Mouse (Mus musculus): Measurements from ENCODE around the gene Htra3.

The Htra3 gene

DNA sequence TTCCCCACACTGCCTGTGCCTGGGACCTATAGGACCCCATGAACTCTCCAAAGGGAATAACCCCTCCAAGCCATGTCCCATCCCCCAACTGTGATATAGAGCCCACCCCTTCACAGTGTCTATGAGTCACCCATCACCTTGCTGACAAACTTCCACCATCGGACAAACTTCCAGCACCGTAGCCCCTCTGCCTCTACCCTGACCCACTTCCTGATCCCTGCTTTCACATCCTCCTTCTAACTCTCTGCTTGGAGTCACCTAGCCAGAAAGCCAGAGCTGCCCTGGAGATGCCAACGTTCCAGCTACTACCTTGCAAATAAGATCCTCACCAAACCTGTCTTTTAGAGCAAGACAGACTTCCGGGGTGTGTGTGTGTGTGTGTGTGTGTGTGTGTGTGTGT lies 14.1 kb upstream of the Htra3 start:
- DNase-seq, result no peak

DNA sequence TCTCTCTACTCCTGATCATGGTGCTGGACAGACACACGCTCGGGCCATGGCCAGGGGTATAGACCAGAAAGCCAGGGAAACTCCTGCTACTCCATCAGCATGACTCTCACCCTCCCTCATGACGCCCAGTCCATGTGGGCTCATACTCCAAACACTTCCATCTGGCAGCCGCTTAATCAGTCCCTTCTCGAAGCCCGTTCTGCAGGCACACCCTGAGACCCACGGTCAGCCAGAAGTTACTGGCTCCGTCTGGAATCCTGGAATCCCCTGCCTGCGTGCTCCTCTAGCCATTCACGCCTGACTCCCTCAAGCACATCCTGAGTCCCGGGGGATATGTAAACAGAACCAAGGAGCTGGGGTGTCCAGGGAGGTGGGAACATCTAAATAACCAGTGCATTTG lies 11.7 kb upstream of the Htra3 start:
- no peak for DNase-seq

DNA sequence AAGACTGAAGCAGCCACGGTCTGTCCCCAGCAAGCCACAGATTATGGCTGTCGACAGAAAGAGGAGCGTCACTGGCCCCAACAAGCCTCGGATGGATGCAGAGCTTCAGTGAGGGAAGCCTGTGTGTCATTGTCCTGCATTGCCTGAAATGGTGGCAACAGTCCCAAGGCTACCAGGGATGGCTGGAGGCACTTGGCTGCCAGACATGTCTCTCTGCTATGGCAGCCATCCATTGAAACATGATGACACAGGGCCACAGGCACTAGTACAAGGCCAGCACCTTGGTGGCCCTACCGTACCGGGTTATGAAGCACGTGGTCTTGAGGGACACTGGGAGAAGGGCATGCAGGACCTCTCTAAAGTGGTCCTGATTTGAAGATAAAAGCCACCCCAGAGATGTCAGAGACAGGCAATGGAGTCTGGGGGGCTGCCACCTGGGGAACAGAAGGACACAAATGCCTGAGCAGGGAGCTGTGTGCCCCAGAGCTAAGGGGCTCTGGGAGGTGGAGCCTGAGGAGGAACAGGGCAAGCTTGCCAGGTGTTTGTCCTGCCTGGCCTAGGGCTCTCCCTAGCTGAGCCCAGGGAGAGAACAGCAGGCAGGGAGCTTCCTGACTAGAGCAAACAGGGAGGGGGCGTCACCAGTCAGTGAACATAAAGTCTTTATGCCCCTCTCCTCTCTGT lies 11.0 kb upstream of the Htra3 start:
- DNase-seq, result no peak

DNA sequence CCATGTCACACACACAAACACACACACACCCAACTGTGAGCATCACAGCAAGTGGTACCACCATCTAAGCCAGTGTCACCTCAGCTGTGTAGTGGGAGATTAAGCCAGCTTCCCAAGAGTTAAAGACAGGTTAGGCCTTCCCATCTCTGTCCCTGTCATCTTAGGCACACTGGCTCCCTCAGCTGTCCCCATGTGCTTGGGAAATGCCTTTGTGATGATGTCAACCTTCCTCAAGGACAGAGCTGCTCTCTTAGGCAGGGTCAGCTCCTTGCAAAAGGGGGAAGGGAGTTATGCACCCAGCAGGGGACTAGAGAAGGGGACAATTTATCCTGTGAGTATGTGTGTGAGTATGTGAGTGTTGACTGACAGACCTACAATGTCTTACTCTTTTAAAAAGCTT lies 9.8 kb upstream of the Htra3 start:
- no peak for DNase-seq

DNA sequence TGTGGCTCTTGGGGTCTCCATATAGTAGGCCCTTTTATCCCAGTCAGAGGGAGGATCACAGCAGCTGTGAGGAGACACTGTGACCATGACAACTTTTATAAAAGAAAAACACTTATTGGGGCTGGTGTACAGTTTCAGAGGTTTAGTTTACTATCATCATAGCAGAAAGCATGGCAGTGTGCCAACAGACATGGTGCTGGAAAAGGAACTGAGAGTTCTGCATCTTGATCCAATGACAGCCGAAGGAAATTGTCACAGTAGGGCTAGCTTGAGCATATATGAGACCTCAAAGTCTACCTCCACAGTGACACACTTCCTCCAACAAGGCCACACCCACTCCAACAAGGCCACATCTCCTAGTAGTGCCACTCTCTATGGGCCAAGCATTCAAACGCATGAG lies 9.3 kb upstream of the Htra3 start:
- no peak for DNase-seq

DNA sequence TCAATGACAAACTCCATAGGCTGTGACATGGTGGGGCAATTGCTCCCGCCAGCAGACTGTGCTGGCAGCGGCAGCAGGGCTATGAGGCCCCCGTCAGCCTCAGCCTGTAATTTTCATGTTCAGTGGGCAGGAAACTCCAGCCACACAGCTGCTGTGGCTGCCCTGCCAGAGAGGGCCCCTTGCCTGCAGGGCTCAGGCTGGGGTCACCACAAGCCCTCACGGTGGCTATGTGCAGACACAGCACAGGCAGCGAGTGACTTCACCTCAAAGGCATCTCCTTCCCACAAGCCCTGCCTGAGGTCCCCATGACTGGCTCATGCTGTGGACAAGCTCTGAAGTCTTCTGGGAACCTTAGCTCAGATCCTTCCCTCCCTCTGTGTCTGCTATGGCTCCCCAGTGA lies 7.5 kb upstream of the Htra3 start:
- no peak for DNase-seq

DNA sequence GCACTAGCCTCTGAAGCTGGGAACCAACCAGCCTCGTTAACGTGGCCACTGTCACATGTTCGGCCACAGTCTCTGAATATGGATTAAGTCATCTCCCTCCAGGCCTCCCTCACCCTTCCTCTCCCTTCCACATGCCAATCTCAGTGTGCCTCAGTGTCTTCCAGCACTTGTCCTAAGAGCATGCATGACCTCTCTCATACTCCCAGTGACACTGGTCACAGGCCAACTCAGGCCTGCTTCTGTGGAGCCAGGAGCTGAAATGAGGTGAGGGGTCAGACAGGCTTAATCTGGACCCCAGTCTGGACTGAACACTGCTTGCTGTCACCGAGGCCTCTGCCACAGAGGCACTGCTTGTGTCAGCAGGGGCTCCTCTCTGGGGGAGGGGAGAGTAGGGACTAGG lies 6.8 kb upstream of the Htra3 start:
- no peak for DNase-seq

DNA sequence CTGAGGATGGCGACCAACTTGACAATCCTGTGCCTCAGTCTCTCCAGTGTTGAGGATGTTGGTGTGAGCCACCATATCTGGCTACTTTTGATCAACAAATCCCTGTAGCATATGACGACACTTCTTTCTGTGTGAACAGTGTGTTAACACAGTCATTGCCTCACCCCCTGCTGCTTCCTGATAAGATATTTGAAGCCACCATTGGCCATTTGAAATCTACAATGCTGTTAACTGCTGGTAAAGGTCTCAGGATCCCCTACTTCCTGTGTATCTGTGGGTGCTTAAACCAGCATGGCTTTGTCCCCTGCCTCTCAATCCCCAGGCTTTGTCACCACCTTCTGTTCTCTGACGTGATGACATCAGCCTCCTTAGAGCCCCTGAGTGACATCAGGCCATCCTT lies 5.5 kb upstream of the Htra3 start:
- no peak for DNase-seq

DNA sequence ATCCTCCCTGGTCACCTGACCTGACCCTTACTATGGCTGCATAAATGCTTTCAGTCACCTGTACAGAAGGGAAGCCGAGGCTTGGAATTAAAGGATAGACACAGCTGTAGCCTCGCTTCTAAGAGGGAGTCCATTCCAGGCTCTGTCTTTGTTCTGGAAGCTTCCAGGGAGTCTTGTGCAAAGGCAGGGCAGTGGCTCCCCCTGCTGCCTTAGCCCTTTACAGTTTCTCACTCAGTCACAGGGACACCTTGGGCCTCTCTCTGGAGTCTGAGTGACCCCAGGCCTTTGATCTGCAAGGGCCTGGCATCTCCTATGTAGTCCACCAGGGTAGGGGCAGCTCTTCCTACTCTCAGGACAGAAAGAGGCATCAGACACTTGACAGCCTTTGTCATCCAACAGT lies 1.4 kb upstream of the Htra3 start:
- DNase-seq, result no peak

DNA sequence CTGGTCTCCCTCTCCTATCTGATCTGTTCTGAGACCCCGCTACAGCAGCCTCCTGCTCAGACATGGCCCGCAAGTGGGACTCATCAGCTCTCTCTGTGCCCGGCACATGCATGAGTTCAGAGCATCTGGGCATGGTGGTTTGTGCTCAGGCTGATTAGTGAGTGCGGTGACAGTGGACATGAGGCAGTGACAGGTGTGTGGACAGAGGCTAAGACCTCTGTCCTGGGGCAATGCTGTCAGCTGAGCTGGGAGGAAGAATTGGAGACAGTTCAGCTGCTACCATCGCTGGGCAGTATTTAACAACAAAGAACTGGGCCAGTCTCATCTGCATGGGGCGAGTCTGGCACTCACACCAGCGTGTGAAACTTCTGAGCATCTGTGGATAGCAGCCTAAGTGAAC lies 2.6 kb downstream of the Htra3 start:
- DNase-seq, result no peak

DNA sequence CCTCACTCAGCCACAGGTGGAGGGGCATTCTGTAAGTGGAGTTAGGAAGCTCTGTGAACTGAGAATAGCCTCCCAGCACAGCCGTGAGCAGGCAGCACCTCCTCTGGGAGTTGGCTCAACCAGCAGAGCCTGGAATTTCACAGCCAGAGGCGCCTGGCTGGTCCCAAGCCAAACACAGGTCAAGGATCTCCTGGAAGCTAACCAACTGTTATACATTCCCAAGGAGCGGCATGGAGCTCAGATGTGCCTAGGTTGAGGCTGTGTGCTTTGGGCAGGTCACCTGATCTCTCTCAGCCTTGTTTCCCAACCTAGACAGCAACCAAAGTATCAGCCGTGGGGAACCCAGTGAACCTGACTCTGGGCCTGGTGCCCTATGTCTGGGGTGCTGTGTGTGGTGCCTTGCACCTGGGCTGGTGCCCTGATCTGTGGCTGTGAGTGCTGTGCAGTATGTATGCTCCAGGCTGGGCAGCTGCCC lies 5.5 kb downstream of the Htra3 start:
- no peak for DNase-seq

DNA sequence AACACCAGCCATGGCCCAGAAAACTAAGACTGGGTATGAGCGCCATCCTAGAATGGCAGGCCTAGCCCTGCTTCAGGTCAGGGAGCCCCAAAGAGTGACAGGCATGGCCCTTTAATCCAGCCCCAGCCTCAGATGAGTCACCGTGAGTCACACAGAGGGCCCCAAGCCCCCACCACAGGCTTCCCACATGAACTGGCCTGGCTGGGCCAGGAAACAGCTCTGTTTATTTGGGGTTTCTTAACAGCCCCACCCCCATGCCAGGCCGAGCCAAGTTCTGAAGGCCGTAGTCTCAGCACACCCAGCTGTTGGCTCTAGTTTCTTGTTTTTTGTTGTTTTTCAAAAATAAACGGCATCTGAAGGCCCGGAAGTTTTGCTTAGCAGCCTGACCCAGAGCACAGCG lies 6.5 kb downstream of the Htra3 start:
- no peak for DNase-seq

DNA sequence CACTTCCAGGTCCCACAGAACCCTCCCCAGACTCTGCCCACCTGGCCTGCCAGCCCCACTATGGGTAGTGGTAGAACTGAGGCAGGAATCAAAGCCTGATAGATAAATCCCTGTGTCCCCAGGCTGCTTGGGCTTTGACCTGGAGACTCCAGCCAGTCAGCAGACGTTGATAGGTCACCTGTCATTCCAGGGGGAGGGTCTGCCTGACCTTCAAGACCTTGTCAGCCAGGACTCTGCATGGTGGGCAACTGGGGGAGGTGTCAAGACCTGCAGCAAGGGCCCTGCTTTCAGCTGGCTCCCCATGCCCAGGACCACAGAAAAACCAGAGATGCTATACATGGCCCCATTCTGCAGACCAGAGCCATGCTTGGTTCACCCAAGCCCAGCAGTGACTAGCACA lies 7.0 kb downstream of the Htra3 start:
- DNase-seq, result no peak

DNA sequence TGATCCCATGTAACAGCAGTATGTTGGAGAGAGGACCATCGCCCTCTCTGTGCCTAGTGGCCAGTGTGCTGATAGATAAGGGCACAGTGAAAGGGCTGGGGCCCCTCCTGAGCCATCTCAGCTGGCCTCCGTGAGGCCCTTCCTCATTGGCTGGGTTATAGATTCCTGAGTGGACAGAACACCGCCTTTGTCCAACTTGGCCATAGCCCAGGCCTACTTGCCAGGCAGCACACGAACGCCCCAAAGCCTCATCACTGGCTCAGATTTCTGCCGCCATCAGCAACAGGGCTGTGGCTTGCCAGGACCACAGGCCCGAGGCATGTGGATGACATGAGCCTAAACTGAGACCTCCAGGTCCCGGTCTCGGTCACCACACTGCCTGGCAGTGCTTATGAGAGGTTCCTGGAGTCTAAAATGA lies 8.1 kb downstream of the Htra3 start:
- no peak for DNase-seq

DNA sequence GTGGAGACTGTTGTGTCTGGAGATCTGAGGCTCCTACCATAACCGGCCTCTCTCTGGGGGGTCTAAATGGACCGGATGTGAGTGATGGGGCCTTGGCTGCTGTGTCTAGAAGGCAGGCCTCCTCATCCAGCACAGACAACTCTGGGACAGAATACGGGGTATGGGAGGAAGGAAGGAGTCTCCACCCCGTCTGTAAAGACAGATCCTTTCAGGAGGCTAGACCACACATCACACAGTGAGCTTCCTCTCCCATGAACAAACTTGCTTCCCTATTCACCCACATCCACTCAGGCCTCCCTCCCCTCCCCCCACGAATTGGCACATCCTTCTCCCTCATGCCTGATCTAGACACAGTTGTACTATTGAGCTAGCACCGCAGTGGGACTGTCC lies 9.2 kb downstream of the Htra3 start:
- no peak for DNase-seq

DNA sequence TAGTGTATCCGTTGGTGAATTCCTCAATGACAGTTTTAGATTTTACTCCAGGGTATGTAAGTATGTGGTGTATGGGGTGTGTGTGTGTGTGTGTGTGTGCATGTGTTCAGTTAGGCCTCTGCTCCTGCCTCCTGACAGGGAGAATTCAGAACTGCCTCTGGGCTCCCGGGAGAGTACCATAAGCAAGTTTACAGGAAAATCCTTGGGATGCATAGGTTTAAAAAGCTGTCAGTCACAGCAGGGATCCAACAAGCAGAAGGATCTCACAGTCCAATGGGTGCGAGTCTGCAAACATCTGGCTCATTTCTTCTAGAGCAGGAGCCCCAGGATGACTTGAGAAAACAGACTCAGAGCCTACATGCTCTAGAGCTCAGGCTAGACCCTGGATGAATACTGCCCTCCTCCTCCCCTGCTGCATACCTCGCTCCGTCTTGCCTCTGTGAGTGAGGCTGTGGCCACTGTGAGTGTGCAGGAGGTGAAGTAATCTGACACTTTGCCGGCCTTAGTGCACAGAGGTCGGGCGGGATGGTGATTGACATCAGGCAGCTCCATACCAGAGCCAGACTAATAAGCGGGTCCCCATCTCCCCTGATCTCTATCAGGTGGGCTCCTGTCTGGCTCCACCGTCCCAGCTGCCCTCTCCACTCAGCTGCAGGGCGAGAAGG lies 9.7 kb downstream of the Htra3 start:
- DNase-seq, result no peak

DNA sequence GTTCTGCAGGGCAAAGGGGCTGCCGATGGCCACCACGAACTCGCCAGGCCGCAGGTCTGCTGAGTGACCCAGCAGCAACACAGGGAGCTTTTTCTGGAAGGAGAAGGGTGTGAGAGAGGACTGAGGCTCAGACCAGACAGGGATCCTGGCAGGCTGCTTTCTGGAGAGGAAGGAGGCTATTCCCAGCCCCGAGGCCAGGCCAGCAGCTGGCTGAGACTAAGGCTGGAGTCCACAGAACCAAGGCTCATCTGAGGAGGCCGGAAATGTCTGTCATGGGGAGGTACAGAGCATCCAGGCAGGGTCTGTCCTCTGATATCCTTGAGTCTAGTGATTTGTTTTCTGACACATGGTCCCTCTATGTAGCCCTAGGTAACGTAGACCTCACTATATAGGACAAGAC lies 13.4 kb downstream of the Htra3 start:
- DNase-seq, result no peak

DNA sequence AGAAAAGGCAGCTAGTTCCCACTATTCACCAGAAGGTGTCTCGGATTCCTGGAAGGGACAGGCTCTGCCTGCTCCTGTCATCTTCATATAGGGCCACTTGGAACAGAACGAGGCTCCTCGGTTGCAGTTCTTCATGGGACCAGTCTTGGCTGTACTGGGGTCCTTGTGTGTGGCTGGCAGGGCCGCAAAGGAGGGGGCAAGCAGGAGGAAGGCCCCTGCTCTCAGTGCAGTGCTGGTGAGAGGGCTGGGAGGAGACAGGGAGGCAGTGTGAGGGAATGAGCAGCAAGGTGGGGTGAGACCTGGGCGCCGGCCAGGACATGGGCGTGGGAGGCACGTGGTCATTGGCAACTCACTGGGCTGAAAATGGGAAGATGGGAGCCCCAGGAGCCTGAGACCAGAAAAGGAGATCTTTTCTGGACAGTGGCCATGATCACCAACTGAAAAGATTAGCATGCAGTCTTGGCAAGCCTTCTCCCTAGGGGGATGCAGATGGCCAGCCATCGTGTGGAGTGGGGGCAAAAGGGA lies 17.5 kb downstream of the Htra3 start:
- DNase-seq, result no peak

DNA sequence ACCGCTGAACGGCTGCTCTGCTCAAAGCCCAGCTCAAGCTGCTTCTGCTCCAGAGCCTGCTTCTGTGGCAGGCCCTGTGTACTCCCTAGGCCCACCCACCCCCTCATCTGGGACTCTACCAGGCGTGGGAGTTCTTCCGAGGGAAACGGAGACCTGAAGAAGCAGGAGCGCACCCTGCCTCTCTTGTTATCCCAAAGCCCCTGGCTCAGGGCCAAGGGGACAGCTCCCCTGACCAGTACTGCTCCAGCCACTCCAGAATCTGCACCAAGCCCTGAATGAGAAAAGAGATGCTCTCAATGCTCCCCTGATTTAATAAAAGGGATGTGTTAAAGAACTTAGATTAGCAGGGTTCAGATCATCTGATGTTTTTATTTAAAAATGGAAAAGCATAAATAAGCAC lies 18.4 kb downstream of the Htra3 start:
- no peak for DNase-seq

DNA sequence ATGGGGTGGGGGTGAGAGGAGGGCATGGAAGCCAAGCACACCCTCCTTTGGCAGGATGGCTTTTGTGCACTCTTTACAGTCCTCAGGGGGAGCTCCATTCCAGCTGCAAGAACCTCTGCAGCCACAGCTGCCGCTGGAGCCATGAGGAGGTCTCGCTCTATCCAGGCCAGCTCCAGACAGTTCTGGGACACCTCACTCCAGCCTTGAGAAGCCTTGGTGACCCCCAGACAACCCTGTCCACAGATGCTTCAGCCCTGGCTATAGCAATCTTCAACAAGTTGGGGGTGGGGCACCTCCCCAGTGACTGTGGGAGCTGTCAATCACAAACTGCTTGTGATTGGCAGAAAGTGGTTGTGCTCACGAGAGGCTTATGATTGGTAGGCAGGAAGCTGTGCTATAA lies 20.1 kb downstream of the Htra3 start:
- DNase-seq, result no peak

DNA sequence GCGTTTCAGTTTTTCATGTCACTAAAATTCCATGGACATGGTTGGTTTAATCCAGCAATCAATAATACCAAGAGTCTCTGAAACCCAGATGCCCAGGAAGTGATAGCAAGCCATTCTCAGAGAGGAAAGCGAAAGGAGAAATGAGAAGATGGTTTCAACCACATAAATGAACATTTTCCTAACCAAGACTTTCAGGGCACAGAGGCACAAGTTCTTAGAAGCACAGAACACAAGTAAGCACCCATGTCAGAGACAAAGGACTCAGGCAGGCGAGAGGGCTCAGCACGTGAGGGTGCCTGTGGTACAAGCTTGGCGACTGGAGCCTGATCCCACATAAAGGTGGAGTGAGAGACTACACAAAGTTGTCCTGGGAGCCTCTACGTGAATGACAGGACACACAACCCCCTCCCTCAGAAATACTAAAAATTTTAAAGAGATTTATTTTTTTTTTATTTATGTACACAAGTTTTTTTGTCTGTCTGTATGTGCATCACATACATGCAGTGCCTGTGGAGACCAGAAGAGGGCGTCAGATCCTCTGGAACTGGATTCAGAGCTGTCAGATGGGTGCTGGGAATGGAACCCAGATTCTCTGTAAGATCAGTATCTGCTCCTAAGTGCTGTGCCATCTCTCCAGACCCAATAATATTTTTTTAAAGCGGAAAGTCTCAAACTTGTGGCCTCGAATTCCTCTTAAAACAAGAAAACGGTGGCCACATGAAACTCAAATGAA lies 23.7 kb downstream of the Htra3 start:
- no peak for DNase-seq

DNA sequence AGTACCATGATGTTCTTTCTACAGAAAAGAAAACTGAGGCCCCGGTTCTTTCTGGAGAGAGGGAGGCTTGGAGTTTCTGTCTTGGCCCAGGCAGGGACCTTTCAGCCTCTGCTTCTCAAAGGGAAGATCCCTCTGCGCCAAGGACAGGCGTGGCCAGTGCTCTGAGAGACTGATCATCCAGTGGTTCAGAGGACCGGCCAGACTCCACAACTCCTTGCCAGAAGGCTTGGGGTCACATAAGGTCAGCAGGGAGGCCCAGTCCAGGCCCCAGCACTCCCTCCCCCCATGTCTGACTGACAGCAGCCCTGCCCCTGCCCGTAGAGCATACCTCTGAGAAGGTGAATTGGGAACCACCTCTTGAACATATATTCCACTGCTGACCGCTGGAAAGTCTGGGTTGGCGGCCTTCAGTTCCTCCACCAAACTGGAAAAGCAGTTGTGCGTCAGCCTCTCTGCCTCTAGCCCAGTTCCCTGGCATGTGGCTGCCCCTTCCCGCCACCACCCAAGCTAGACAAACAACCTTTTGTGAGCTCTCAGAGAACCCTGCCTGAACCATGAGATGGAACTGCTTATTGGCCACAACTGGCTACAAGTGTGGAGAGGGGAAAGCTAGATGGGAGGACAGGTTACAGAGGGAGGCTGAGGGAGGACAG lies 25.7 kb downstream of the Htra3 start:
- DNase-seq, result no peak

DNA sequence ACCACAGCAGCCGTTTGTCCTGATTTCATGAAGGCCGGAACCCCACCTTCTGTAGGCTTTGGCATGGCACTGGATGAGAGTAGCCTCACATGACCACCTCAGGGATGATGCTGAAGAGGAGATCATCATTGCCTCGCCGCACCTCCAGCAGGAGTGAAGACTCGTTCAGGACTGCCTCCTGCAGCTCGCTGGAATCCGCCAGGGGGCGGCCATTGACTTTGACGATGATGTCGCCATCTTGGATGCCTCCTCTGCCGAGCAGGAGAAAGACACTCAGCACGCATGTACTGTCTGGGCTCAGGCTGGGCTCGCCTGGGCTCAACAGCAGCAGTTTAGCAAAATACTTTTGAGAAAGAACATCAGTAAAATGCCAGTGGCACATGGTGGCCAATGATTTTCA lies 26.7 kb downstream of the Htra3 start:
- no peak for DNase-seq

DNA sequence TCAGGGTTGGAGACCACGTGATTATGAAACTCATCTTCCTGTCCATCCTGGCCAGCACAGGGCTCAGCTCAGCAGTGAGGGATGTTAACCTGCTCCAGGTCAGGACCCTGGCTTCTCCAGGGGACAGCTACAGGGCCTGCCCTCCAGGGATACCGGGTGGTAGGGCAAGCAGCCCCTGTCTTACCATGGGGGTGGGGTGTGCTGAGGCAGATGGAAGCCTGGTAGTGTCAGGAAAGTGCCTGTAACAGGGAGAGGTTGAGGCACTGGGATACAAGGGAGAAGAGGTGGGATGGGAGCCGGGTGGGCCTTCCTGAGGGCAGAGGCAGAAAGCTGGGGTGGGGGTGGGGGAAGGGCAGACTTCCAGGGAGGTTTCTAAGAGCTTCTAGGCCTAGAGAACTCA lies 27.3 kb downstream of the Htra3 start:
- DNase-seq, result no peak
